Mouse (Mus musculus) left cerebral cortex, adult 9 months (tissue): ENCODE measurements around the gene Nprl3.
"Not testable (repeated sequence)": the region's sequence is repeated elsewhere in the genome, so short reads cannot be mapped to it uniquely, and the experiment has no call there.

Experiments
- DNase-seq, 2 experiments: peaks; one replicate each; pipeline ENCODE4 v3.0.0; 2022; ENCODE audit warnings: low spot score in 2 of 2

Nprl3 gene

GRCm38 (mm10) chr11:32284582-32284981 is 17.1 kb upstream of the Nprl3 start:
- not testable (repeated sequence) for DNase-seq

- not testable (repeated sequence) for DNase-seq
Measured at GRCm38 (mm10) chr11:32283091-32283777, 15.7 kb upstream of the Nprl3 start, which contains the start of gene Hba-a1. TSS of gene Hba-a1 (plus strand) at chr11:32283511.

- DNase-seq = no peak
Measured at GRCm38 (mm10) chr11:32281416-32282144, 14.1 kb upstream of the Nprl3 start.

- DNase-seq = no peak
Measured at GRCm38 (mm10) chr11:32280646-32281045, 13.1 kb upstream of the Nprl3 start.

GRCm38 (mm10) chr11:32278458-32278957 is 11.0 kb upstream of the Nprl3 start:
- DNase-seq = no peak

- DNase-seq = no peak
Measured at GRCm38 (mm10) chr11:32277736-32278457, 10.4 kb upstream of the Nprl3 start.

GRCm38 (mm10) chr11:32276347-32276746 is 8.8 kb upstream of the Nprl3 start, which contains the start of gene Hba-x:
TSS of gene Hba-x (plus strand) at chr11:32276400.
- no peak for DNase-seq

GRCm38 (mm10) chr11:32271178-32271577 is 3.7 kb upstream of the Nprl3 start:
- DNase-seq = no peak

GRCm38 (mm10) chr11:32268952-32269351 is 1.4 kb upstream of the Nprl3 start:
- no peak for DNase-seq

- no peak for DNase-seq
Measured at GRCm38 (mm10) chr11:32267964-32268363, 457 bp upstream of the Nprl3 start.

- no peak for DNase-seq
Measured at GRCm38 (mm10) chr11:32266776-32267175, 731 bp downstream of the Nprl3 start.

GRCm38 (mm10) chr11:32266194-32266593 is 1.3 kb downstream of the Nprl3 start:
- DNase-seq = no peak

GRCm38 (mm10) chr11:32265117-32265738 is 2.3 kb downstream of the Nprl3 start:
- DNase-seq = no peak

GRCm38 (mm10) chr11:32262674-32263415 is 4.7 kb downstream of the Nprl3 start:
- no peak for DNase-seq

- DNase-seq = no peak
Measured at GRCm38 (mm10) chr11:32256566-32256965, 10.9 kb downstream of the Nprl3 start.

- DNase-seq = no peak
Measured at GRCm38 (mm10) chr11:32256146-32256545, 11.4 kb downstream of the Nprl3 start.

- DNase-seq = no peak
Measured at GRCm38 (mm10) chr11:32253121-32253520, 14.4 kb downstream of the Nprl3 start.

- no peak for DNase-seq
Measured at GRCm38 (mm10) chr11:32250880-32251763, 16.4 kb downstream of the Nprl3 start.

- no peak for DNase-seq
Measured at GRCm38 (mm10) chr11:32248350-32248749, 19.2 kb downstream of the Nprl3 start.

- DNase-seq = no peak
Measured at GRCm38 (mm10) chr11:32247068-32247467, 20.4 kb downstream of the Nprl3 start.
